Mouse (Mus musculus) kidney, postnatal 10 days (tissue): ENCODE measurements around the gene Mrps11.

ENCODE experiments used
- DNase-seq: peaks from one replicate; pipeline ENCODE4 v3.0.0; 2021; ENCODE audit warnings: mixed read lengths

Mrps11 gene

DNA sequence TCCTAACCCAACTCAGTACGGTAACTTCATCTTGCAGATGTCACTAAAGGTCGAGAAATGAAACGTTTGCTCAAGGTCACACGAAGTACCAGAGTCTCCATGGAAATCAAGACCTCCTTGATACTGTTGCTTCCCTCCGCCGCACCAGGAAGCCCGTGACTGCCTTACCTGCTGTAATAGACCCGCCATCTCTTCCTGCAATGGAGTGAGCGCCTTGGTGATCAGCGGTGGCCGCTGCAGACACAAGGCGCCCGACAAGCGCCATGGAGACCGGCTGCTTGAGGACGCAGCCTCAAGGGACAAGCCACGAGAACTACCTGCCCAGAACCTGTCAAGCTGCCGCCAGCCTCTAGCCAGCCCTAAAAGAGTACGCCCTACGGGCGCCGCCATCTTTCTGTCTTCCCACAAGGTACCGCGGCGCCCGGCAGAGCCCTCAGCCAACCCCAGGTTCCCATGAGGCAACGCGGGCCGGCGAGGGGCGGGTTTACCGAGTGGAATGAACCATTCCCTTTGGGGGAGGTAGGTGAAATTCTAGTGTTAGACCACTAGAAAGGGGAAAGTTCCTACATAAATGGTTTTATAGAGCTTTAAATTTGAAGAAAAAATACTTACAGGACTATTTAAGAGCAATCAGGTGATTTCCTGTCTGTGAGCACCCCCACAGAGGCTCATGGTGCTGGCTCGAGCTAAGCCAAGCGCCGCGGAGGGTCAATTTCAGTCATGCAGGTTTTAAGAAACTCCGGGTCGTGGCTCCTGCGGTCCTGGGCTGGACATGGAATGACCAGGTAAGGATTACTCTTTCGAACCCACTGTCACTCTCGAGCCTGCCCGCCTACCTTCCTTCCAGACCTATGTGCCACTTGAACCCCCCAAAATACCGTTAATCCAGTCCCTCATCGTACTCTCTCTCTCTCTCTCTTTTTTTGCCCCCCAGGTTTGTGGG is at the start of gene Mrps11, which contains the start of gene Mrpl46:
TSS of gene Mrps11 (plus strand) at position 481 of the 943 bp plus-strand sequence.
TSS of gene Mrpl46 (minus strand) at position 893 of the 943 bp plus-strand sequence.
- peak; percentile 93 for DNase-seq

DNA sequence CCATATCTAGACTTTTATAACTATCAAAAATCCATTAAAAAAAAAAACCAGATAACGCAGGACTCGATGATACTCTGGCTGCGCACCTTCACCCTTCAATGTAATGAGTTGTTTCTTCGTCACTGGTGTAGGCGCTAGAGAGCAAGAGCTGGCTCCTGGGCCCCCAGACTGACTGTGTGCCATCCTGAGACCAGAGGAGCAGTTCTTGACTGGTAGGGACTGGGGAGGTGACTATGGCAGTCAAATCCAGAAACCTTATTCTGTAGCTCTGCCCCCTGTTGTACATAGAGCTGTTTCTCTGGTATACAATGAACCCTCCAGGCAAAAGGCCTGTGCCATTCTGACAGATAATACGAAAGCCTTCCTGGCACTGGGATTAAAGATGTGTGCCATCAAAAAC is 45.7 kb upstream of the Mrps11 start:
- no peak for DNase-seq

- no peak for DNase-seq
Measured at GRCm38 (mm10) chr7:78737614-78738210, 45.2 kb upstream of the Mrps11 start, which contains the start of gene Ntrk3. Ntrk3 (minus strand) TSS chr7:78738012.

DNA sequence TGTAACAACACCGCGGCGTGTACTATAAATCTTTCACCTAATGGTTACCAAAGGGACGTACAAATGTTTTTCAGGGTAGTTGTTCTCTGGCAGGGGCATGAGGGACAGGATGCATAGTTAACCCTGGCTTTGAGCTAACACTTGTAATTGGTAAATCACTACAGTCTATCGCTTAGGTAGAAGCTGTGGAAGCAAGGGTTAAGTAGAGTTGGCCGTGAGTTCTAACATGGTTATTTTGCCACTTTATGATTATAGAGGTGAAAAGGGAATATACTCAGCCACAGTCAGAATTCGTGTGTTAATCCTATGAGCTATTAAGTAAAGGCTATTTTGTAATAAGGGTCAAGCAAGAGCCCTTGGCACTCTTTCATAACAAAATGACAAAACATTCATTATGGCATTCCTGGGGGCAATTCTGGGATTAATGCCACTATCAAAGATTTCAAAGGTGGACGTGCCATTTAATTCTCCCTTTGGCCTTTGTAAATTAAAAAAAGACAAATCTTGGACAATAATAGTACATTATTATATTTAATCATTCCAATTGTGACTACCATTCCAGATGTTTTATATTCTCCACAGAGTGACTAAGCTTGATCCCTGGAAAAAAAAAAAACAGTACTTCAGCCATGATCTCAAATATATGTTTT is 43.4 kb upstream of the Mrps11 start:
- DNase-seq = no peak

DNA sequence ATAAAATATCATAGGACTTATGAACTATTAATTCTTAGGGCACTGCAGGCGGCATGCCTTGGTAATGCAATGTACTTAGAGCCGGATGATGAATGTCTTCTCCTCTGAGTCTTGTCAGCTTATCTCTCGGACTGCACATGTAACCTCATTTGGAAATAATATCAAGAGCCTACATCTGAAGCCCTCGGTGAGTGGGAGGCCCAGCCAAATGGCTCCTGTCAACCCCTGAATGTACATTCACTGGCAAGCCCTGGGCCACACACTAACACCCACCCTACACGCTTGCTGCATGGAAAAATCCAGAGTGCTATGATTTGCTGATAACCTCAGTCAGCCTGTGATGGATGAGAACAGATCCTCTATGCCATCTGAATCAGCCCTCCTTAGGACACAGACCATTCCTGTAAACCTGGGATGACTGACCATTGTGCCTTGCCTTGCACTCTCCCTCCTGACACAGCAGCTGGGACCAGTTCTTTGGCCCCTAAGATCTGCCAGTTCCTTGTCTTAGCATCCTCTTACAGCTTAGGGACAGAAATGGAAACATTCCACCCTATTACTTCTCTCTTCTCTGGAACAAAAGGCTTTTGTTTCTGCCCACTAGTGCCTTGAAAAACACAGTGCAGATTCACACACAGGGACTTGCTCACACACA is 39.1 kb upstream of the Mrps11 start:
- no peak for DNase-seq

DNA sequence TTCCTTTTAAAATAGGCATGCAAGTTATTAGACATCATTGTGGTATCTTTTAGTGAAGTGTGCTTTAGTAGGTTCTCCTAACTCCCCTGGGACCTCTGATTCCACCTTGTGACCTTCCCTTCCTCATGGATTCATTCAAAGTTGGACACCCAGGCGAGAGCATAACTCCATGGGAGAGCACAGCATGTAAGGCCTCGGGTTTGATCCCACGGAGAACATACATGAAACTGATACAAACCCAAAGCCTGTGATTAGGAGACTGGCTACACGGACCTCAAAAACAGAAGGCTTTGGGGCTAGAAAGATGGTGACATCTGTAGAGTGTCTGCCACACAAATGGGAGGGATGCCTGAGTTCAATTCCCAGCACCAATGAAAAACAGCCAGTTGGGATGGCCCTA is 30.0 kb upstream of the Mrps11 start:
- no peak for DNase-seq

GRCm38 (mm10) chr7:78753752-78754457 is 29.0 kb upstream of the Mrps11 start:
- no peak for DNase-seq

DNA sequence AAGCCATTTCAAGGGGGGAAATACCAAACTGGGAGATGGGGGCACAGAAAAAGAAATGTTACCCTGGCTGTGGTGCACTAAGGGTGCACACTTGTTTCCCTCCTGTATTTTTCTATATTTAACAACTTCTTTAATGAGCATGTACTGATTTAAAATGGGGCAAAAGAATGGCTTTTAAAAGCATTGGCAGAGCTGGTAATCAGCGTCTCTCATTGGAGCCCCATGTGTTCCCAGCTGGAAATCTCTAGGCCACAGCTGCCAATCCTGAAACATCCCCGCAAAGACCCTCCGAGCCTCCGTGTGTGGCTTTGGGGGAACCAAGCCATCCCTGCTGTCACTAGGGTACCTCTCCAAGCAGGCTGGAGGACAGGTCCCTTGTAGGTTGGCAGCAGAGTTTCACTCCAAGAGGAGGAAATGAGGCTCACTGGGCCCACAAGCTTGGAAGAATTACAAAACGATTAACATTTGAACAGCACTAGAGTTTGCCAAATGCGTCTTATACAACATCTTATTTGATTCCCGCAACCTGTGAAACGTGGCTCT is 28.4 kb upstream of the Mrps11 start:
- no peak for DNase-seq

DNA sequence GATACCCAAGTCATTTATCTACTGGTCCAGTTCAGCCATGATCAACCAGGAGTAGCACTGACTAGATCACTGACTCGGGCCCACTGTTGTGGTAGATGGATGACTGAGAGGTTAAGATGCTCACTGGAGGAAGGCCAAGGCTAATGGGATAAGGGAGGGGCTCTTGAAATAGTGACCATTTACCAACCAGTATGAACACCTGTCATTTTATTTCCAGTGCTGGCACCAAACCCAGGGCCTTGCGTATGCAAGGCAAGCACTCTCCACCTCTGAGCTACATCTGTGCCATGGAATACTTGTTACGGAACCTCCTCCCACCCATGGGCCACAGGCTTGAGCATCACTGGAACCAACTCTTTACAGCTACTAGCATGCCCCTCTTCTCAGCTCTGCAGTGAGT is 19.1 kb upstream of the Mrps11 start:
- DNase-seq = no peak

GRCm38 (mm10) chr7:78765215-78765631 is 17.7 kb upstream of the Mrps11 start:
- DNase-seq = no peak

GRCm38 (mm10) chr7:78766019-78766683 is 16.8 kb upstream of the Mrps11 start:
- DNase-seq = peak; percentile 85

DNA sequence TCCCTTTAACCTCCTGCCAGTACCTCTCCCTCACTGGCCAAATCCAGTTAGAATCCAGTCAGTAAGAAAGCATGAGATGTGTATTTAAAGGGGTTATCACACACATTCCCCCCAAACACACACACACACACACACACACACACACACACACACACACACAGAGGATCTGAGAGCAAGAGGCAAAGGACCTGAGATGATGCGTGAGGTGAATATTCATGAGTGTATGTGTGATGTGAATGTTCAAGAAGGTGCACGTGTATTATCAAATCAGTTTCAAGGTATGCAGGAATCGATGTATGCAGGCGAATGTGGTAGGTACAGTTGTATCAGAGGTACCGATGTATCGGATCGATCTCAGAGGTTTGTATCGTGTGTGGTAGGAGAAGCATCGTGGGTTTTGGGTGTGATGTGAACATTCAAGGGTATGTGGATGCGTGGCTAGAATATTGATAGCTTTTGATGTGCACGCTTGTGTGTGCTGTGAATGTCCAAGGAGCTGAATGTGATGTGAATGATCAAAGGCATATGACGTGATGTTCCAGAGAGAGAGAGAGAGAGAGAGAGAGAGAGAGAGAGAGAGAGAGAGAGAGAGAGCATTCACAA is 14.9 kb upstream of the Mrps11 start:
- no peak for DNase-seq

DNA sequence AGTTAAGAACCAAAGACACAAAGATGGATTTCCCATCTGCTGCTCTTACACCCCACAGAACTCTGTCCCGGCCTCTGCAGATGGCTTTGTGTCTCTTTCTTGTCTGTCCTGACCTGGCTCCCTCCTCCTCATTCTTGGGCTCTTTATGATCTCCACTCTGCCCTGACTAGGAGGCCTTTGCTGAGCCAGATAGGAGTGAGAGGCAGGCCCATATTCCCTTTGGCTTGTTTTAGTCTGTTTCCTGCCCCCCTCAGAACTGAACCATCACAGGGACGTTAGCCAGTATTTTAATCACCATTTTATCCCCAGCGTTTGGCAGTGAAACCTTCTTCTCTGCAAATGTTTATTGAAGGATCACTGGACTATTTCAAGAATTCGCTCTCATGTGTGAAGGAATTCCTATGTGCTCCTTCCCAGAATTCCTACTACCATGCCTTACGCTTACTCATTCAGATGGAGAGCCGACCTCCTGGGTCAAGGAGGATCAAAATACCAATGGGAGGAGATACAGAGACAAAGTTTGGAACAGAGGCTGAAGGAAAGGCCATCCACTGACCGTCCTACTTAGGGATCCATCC is 13.8 kb upstream of the Mrps11 start:
- DNase-seq = no peak

GRCm38 (mm10) chr7:78770936-78771335 is 12.0 kb upstream of the Mrps11 start:
- DNase-seq = no peak

DNA sequence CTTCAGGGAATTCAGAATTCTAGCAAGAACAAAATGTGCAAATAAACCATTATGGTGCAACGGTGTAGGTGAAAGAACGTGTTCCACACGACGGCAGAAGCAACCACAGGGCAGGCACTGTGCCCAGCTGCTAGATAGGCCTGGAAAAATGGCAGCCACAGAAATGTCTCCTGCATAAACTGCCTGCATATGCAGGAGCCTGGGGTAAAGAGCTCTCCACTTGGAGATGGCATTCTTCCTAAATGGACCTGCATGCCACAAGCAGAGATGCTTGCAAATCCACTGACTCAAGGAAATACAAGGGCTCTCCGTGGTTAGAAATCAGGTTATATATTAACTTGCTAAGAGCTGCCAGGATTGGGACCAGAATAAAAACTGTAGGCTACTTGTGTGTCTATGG is 4.2 kb upstream of the Mrps11 start:
- DNase-seq = no peak

- no peak for DNase-seq
Measured at GRCm38 (mm10) chr7:78785906-78786305, 3.0 kb downstream of the Mrps11 start.

- no peak for DNase-seq
Measured at GRCm38 (mm10) chr7:78787793-78788380, 5.0 kb downstream of the Mrps11 start.

DNA sequence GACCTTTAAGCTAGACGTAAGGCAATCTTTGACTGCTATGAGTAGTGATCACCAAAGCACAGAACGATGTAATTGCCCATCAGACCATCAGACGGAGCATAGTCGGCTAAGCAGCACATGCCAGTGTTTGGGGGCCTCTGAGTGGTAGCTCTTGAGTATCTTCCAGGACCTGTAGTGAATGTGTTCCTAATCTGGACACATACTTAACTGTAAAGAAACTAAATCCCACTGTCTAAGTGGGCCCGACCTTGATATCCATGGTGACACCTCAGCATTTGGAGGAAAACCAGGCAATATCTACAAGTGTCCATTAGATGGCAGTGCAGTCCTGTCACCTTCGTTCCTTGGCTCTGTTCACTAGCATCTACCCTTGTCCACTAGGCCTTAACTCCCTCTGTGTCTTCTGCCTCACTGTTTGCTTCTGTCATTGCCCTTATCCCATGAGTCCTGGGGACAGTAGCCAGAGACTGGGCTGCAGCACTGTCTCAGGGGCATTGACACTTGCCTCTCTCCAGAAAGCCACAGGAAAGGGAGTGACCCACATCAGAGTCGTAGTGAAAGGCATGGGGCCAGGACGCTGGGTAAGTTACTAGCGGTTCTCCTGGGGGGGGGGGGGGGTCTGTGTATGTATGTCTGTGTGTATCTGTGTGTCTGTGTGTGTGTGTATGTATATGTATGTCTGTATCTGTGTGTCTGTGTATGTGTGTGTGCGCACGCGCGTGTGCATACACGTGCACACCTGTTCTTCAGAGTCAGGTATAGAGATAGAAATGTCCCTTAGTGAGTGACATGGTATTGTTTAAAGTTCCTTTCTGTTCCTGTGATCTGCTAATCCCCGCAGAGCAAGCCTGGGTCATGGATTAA is 8.7 kb downstream of the Mrps11 start:
- DNase-seq = peak; percentile 70

- DNase-seq = no peak
Measured at GRCm38 (mm10) chr7:78793895-78794570, 11.1 kb downstream of the Mrps11 start.
